Mouse (Mus musculus): Measurements from ENCODE around the gene Smg1. TPM values are rescaled to one million over a fixed set of nuclear protein-coding genes. Genes with fewer than 3 reads are reported as not detected.

Smg1 gene
- polyA plus RNA-seq, 1 experiment from 2014 or later: 10.8 TPM

- Histone ChIP-seq H3K4me3 (ENCODE audit: low read length) (no peak overlapping the region), H3K9me3 (ENCODE audit: control insufficient read depth, low read length) (no peaks in the 10 kb centered on the region), H3K27me3 (replicated peaks; ENCODE audit: control insufficient read depth, insufficient read depth, low read length) (no peaks in the 10 kb centered on the region), H3K36me3 (ENCODE audit: control insufficient read depth, insufficient read depth, low read length) (no peaks in the 10 kb centered on the region), H3K4me1 (ENCODE audit: control insufficient read depth, insufficient read depth, low read length) (no peaks in the 10 kb centered on the region), H3K27ac (ENCODE audit: low read length) (no peak overlapping the region), H3K4me2 (ENCODE audit: low read depth, low read length) (no peak overlapping the region), H3K9ac (ENCODE audit: low read depth, low read length) (no peak overlapping the region)
- ATAC-seq: no peak
- 91% methylated on average over 6 of the region's 6 CpGs for WGBS
Measured at GRCm38 (mm10) chr7:118266099-118266498, 22.6 kb upstream of the Smg1 start.

GRCm38 (mm10) chr7:118263606-118264005, 20.1 kb upstream of the Smg1 start:
- Histone ChIP-seq H3K4me3 (ENCODE audit: low read length) (no peak overlapping the region), H3K9ac (ENCODE audit: low read depth, low read length) (no peak overlapping the region), H3K4me1 (ENCODE audit: control insufficient read depth, insufficient read depth, low read length) (no peaks in the 10 kb centered on the region), H3K9me3 (ENCODE audit: control insufficient read depth, low read length) (no peaks in the 10 kb centered on the region), H3K36me3 (ENCODE audit: control insufficient read depth, insufficient read depth, low read length) (no peaks in the 10 kb centered on the region), H3K27me3 (replicated peaks; ENCODE audit: control insufficient read depth, insufficient read depth, low read length) (no peaks in the 10 kb centered on the region), H3K27ac (ENCODE audit: low read length) (no peak overlapping the region), H3K4me2 (ENCODE audit: low read depth, low read length) (no peak overlapping the region)
- ATAC-seq: no peak
- 64% methylated on average over 1 of the region's 1 CpGs for WGBS

- H3K4me1 ChIP-seq (ENCODE audit: control insufficient read depth, insufficient read depth, low read length): no peaks in the 10 kb centered on the region
- H3K27ac ChIP-seq (ENCODE audit: low read length): no peak overlapping the region
- 34% methylated on average over 5 of the region's 5 CpGs for WGBS
- H3K4me2 ChIP-seq (ENCODE audit: low read depth, low read length): no peak overlapping the region
- H3K27me3 ChIP-seq (replicated peaks; ENCODE audit: control insufficient read depth, insufficient read depth, low read length): no peaks in the 10 kb centered on the region
- H3K36me3 ChIP-seq (ENCODE audit: control insufficient read depth, insufficient read depth, low read length): no peaks in the 10 kb centered on the region
- H3K4me3 ChIP-seq (ENCODE audit: low read length): no peak overlapping the region
- H3K9me3 ChIP-seq (ENCODE audit: control insufficient read depth, low read length): no peaks in the 10 kb centered on the region
- H3K9ac ChIP-seq (ENCODE audit: low read depth, low read length): no peak overlapping the region
- peak; percentile 70 for ATAC-seq
Measured at GRCm38 (mm10) chr7:118262409-118262808, 18.9 kb upstream of the Smg1 start.

GRCm38 (mm10) chr7:118259676-118260305, 16.3 kb upstream of the Smg1 start:
- WGBS: 82% methylated on average over 7 of the region's 7 CpGs
- Histone ChIP-seq H3K9me3 (ENCODE audit: control insufficient read depth, low read length) (no peaks in the 10 kb centered on the region), H3K9ac (ENCODE audit: low read depth, low read length) (no peak overlapping the region), H3K27ac (ENCODE audit: low read length) (no peak overlapping the region), H3K4me3 (ENCODE audit: low read length) (no peak overlapping the region), H3K36me3 (ENCODE audit: control insufficient read depth, insufficient read depth, low read length) (no peaks in the 10 kb centered on the region), H3K4me2 (ENCODE audit: low read depth, low read length) (no peak overlapping the region), H3K4me1 (ENCODE audit: control insufficient read depth, insufficient read depth, low read length) (no peaks in the 10 kb centered on the region), H3K27me3 (replicated peaks; ENCODE audit: control insufficient read depth, insufficient read depth, low read length) (no peaks in the 10 kb centered on the region)
- peak; percentile 66 for ATAC-seq

- Histone ChIP-seq H3K9me3 (ENCODE audit: control insufficient read depth, low read length) (no peaks in the 10 kb centered on the region), H3K4me2 (ENCODE audit: low read depth, low read length) (no peak overlapping the region), H3K4me3 (ENCODE audit: low read length) (no peak overlapping the region), H3K9ac (ENCODE audit: low read depth, low read length) (no peak overlapping the region), H3K27me3 (replicated peaks; ENCODE audit: control insufficient read depth, insufficient read depth, low read length) (no peaks in the 10 kb centered on the region), H3K27ac (ENCODE audit: low read length) (no peak overlapping the region), H3K4me1 (ENCODE audit: control insufficient read depth, insufficient read depth, low read length) (0 out of 2 replicates have a peak, but pooled peaks cover 6% of the 10 kb centered on the region), H3K36me3 (ENCODE audit: control insufficient read depth, insufficient read depth, low read length) (no peaks in the 10 kb centered on the region)
- no peak for ATAC-seq
Measured at GRCm38 (mm10) chr7:118258451-118258850, 15.0 kb upstream of the Smg1 start.

GRCm38 (mm10) chr7:118256740-118257139, 13.3 kb upstream of the Smg1 start:
- ATAC-seq: no peak
- H3K27ac ChIP-seq (ENCODE audit: low read length): no peak overlapping the region
- H3K9me3 ChIP-seq (ENCODE audit: control insufficient read depth, low read length): no peaks in the 10 kb centered on the region
- H3K4me3 ChIP-seq (ENCODE audit: low read length): no peak overlapping the region
- no peaks in the 10 kb centered on the region for H3K27me3 ChIP-seq (replicated peaks; ENCODE audit: control insufficient read depth, insufficient read depth, low read length)
- no peak overlapping the region for H3K4me2 ChIP-seq (ENCODE audit: low read depth, low read length)
- H3K36me3 ChIP-seq (ENCODE audit: control insufficient read depth, insufficient read depth, low read length): no peaks in the 10 kb centered on the region
- 79% methylated on average over 6 of the region's 6 CpGs for WGBS
- H3K9ac ChIP-seq (ENCODE audit: low read depth, low read length): no peak overlapping the region
- peaks cover 12% of the 10 kb centered on the region; the same call in 1 of the 2 replicates for H3K4me1 ChIP-seq (ENCODE audit: control insufficient read depth, insufficient read depth, low read length)

- no peak overlapping the region; the same call in 1 of the 2 replicates for H3K27ac ChIP-seq (ENCODE audit: low read length)
- no peak overlapping the region for H3K9ac ChIP-seq (ENCODE audit: low read depth, low read length)
- ATAC-seq: no peak
- H3K36me3 ChIP-seq (ENCODE audit: control insufficient read depth, insufficient read depth, low read length): no peaks in the 10 kb centered on the region
- no peak overlapping the region for H3K4me3 ChIP-seq (ENCODE audit: low read length)
- WGBS: 59% methylated on average over 8 of the region's 8 CpGs
- H3K27me3 ChIP-seq (replicated peaks; ENCODE audit: control insufficient read depth, insufficient read depth, low read length): no peaks in the 10 kb centered on the region
- H3K9me3 ChIP-seq (ENCODE audit: control insufficient read depth, low read length): no peaks in the 10 kb centered on the region
- H3K4me2 ChIP-seq (ENCODE audit: low read depth, low read length): no peak overlapping the region
- peaks cover 16% of the 10 kb centered on the region; the same call in 1 of the 2 replicates for H3K4me1 ChIP-seq (ENCODE audit: control insufficient read depth, insufficient read depth, low read length)
Measured at GRCm38 (mm10) chr7:118254460-118254859, 11.0 kb upstream of the Smg1 start.

GRCm38 (mm10) chr7:118254015-118254414, 10.5 kb upstream of the Smg1 start:
- Histone ChIP-seq H3K4me2 (ENCODE audit: low read depth, low read length) (no peak overlapping the region), H3K9ac (ENCODE audit: low read depth, low read length) (no peak overlapping the region), H3K4me1 (ENCODE audit: control insufficient read depth, insufficient read depth, low read length) (peaks cover 16% of the 10 kb centered on the region; the same call in 1 of the 2 replicates), H3K27me3 (replicated peaks; ENCODE audit: control insufficient read depth, insufficient read depth, low read length) (no peaks in the 10 kb centered on the region), H3K4me3 (ENCODE audit: low read length) (no peak overlapping the region), H3K9me3 (ENCODE audit: control insufficient read depth, low read length) (no peaks in the 10 kb centered on the region), H3K27ac (ENCODE audit: low read length) (no peak overlapping the region), H3K36me3 (ENCODE audit: control insufficient read depth, insufficient read depth, low read length) (no peaks in the 10 kb centered on the region)
- ATAC-seq: no peak
- WGBS: 55% methylated on average over 4 of the region's 4 CpGs

GRCm38 (mm10) chr7:118252979-118253378, 9.5 kb upstream of the Smg1 start:
- no peak overlapping the region for H3K9ac ChIP-seq (ENCODE audit: low read depth, low read length)
- H3K4me1 ChIP-seq (ENCODE audit: control insufficient read depth, insufficient read depth, low read length): peaks cover 19% of the 10 kb centered on the region; the same call in 1 of the 2 replicates
- no peak overlapping the region for H3K4me3 ChIP-seq (ENCODE audit: low read length)
- no peaks in the 10 kb centered on the region for H3K9me3 ChIP-seq (ENCODE audit: control insufficient read depth, low read length)
- no peak overlapping the region for H3K4me2 ChIP-seq (ENCODE audit: low read depth, low read length)
- 78% methylated on average over 3 of the region's 3 CpGs for WGBS
- peak overlapping the region; percentile 64 for H3K27ac ChIP-seq (ENCODE audit: low read length)
- no peaks in the 10 kb centered on the region for H3K27me3 ChIP-seq (replicated peaks; ENCODE audit: control insufficient read depth, insufficient read depth, low read length)
- no peak for ATAC-seq
- no peaks in the 10 kb centered on the region for H3K36me3 ChIP-seq (ENCODE audit: control insufficient read depth, insufficient read depth, low read length)

GRCm38 (mm10) chr7:118252349-118252748, 8.9 kb upstream of the Smg1 start:
- Histone ChIP-seq H3K27me3 (replicated peaks; ENCODE audit: control insufficient read depth, insufficient read depth, low read length) (no peaks in the 10 kb centered on the region), H3K4me3 (ENCODE audit: low read length) (no peak overlapping the region), H3K4me2 (ENCODE audit: low read depth, low read length) (no peak overlapping the region), H3K9me3 (ENCODE audit: control insufficient read depth, low read length) (no peaks in the 10 kb centered on the region), H3K36me3 (ENCODE audit: control insufficient read depth, insufficient read depth, low read length) (no peaks in the 10 kb centered on the region), H3K9ac (ENCODE audit: low read depth, low read length) (no peak overlapping the region), H3K27ac (ENCODE audit: low read length) (peak overlapping the region; percentile 64), H3K4me1 (ENCODE audit: control insufficient read depth, insufficient read depth, low read length) (peaks cover 20% of the 10 kb centered on the region; the same call in 1 of the 2 replicates)
- WGBS: 17% methylated on average over 4 of the region's 4 CpGs
- peak; percentile 75 for ATAC-seq

All from intestine, embryonic 16.5 days (tissue).